Mouse (Mus musculus) thymus, postnatal 36 days (tissue): ENCODE data around the gene Prrc2b.

Experiments used
- DNase-seq, 2 experiments: peaks; one replicate each; pipeline ENCODE4 v3.0.0; 2022; ENCODE audit warnings: mixed read lengths in 2 of 2

Gene Prrc2b

DNA sequence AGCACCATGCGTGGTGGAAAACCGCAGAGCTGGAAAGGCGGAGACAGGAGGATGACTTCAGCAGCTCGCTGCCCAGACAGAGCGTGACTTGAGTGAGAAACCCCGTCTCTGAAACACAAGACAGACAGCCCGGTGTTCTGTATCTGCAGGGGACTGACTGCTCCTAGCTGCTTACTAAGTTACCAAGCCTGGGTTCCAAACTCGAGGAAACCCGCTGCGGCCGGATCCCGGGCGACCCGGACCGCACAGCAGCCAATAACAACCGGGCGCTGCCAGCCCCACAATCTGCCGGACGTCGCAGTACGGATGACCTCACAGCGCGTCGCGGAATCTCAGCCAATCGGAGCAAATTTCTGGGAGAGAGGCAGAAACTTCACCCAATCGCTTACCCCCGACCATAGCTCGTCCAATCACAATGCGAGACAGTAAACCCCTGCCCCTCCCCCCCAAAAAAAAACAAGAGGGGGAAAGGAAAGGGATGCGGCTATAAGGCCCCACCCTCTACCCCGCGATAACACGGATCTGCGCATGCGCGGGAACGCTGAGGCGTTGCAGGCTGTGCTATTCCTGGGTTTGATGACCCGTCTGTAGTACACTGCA is 13.1 kb upstream of the Prrc2b start:
- peak; percentile 93 to 94 for DNase-seq

DNA sequence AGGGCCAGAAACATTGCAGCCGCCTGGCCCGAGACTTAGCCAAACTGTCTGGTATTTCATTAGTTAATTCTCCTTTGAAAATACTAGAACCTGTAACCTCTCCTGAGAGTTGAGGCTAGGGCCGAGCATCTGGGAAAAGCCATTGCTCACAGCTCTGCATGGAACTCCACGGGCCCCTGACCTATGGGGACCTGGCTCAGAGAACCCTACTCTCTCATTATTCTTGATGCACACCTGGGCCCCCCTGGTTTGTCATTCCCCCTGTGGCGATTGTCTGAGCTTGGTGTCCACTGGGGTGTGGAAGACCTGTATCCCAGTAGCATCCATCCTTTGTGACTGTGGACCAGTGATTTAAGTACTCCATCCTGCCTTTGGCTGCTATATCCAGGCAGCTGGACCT is 11.5 kb upstream of the Prrc2b start:
- DNase-seq, result no peak

DNA sequence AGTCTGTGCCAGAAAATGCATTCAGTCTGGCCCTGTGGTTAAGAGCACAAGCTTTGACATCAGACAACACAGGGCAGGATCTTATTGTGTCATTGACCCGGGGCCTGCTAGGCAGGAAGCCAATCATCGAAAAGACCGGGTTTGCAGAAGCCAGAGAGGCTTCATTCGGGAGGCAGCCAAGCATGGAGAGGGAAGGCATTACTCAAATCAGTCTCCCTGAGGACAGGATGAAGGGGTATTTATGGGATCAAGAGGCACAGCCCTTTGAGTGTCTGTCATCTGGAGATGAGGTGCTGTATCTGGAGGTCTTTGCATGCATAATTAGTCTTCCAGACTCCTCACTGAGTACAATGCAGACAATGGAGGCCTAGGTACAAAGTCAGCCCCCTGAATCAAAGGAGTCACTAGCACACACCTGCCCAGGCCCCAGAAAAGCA is 10.4 kb upstream of the Prrc2b start:
- no peak for DNase-seq

DNA sequence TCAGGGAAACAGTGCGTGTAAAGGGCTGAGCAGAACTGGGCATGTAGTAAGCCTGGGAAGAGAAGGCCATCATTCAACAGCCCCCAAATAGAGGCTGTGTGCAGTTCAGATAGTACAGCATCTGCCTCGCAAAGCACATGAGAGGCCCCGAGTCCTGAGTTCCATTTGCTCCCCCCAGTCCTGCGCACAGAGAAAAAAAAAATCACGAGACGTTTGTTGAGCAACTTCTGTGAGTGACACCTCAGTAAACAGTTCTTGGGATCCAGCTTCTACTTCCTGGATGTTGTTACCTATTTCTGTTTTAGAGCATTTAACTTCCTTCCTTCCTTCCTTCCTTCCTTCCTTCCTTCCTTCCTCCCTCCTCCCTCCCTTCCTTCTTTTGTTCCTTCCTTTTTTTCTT is 9.3 kb upstream of the Prrc2b start:
- DNase-seq, result no peak

DNA sequence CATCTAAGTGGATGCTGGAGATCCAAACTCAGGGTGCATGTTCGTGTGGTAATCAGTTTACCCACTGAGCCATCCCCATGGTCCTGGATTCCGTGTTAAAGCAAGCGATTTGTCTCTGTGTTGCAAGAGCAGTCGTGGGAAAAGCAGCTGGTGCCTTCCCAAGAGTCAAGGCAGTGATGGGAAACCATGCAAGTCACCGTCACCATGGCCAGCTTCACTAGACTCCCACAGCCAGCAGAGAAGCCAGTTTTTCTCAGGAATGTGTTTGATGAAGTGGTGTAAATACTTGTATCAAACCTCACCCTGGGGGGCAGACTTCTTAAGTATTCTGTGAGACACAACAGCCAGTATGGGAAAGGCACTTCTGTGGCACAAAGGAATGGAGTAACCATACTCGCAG is 8.5 kb upstream of the Prrc2b start:
- no peak for DNase-seq

DNA sequence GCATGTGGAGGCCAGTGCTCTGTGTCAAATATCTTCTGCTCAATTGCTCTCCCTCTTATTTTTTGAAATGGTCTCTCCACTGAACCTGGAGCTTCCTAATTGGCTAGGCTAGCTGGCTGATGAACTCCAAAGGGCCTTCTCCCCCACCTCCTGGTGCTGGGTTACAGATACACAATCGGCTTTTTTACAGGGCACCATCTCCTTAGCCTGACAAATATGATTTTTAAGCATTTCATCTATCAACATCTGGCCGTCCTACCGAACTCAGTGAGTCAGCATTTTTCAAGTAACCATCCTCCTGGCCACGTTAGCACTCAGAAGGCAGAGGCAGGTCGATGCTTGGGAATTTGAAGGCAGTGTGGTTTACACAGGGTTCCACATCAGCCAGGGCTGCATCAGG is 6.2 kb upstream of the Prrc2b start:
- DNase-seq, result no peak

DNA sequence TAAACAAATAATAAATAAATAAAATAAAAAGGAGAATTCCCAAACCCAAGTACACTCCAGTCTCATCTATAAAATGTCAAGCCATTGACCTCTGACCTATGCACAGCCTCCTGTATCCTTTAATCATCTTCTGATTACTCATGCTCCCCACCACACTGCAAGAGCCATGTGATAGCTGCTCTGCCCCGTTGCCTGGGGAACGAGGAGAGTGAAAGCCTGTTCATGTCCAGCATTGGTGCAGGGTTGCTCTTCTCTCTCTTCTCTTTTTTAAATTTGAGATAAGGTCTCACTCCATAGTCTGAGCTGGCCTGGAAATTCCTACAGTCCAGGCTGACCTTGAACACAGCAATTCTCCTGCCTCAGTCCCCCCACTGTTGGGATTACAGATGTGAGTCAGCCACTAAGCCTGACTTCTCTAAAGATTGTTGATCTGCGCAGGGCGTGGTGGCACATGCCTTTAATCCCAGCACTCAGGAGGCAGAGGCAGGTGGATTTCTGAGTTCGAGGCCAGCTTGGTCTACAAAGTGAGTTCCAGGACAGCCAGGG is 4.2 kb upstream of the Prrc2b start:
- no peak for DNase-seq

DNA sequence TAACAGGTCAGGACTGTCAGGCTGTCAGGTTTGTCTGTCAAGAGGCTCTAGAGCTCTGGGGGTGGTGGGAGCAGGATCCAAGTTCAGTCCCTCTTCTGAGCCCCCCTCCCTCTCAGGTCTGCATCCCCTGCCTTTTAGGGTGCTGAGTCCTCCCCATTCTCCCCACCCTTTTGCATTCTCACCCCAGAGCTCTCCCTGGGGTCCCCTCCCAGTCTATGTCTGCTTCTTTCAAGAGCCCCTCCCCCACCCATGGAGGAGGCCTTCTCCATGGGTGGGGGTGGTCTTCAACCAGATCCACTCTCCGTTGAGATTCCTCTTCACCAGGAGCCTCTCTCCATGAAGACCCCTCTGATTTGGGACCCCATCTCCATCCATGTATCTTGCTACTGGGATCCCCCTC is 747 bp upstream of the Prrc2b start:
- no peak for DNase-seq

DNA sequence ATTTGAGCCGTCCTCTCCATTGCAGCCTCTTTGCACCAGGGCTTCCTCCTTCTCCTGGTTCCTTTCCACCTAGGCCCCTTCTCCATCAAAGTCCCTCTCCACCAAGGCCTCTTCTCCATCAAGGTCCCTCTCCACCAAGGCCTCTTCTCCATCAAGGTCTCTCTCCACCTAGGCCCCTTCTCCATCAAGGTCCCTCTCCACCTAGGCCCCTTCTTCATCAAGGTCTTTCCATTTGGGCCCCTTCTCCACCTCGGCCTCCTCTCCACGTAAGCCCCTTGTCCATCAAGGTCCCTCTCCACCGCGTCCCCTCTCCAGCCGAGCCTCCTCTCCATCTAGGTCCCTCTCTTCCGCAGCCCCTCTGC is 339 bp upstream of the Prrc2b start:
- no peak for DNase-seq

DNA sequence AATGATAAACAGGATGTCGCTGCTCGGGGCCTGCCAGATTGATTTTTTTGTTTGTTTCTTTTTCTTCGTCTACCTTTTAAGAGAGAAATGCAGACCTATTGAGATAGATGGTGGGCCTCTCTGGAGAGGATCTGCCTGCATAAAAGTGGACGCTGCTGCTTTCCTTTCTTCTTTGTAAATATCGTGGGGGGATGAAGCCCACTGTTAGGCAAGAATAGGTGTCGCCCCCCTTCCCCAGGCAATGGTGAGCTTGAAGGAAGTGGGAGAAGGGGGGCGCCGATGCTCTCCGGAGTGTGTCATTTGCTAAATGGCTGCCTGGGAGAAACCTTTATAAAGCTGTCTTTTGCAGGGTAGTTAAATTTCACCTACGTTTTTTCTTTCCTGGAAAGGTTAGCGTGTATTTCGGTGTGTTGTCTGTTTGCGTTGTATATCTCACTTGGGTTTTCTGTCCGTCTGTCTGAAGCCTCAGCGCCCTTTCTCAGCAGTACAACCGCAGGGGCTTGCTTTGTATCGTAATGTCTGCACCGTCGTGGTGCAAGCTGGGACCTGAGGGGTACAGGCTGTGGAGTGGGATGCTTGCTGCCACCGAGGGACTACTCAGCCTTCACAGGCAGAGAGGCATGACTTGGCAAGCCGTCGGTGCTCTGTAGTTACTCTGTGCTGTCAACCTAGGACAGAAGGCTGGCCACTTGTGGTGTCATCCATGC is 931 bp downstream of the Prrc2b start:
- DNase-seq, result peak; percentile 67 to 70

DNA sequence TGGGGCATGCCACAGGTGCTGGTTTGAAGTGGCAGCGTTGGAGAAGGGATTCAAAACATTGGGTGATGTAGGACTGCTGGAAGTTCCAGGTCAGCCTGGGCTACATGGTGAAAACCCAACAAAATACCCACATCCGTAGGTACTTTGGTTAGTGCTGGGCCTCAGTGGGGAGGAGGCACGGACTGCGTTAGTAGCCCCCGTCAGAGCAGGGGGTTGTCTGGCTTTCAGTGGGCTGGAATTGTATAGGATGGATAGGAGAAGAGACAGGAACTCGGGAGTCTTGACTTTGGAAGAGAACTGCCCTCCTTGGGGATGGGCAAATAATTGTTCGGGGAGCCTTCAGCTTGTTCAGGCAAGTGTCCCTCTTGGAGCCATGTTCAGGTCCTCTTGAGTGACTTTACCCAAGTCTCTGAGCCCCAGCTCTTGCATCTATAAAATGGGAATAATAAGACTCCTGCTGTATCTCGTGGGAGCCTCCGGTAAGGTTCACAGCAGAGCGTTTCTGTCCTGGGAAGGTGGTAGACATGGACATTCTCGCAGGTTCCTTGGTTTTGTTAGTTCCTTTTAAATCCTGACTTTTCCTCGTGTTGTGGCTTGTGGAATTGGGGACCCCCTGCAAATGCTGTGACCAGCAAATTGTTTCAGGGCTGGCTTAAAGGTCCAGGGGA is 1.6 kb downstream of the Prrc2b start:
- DNase-seq, result no peak

DNA sequence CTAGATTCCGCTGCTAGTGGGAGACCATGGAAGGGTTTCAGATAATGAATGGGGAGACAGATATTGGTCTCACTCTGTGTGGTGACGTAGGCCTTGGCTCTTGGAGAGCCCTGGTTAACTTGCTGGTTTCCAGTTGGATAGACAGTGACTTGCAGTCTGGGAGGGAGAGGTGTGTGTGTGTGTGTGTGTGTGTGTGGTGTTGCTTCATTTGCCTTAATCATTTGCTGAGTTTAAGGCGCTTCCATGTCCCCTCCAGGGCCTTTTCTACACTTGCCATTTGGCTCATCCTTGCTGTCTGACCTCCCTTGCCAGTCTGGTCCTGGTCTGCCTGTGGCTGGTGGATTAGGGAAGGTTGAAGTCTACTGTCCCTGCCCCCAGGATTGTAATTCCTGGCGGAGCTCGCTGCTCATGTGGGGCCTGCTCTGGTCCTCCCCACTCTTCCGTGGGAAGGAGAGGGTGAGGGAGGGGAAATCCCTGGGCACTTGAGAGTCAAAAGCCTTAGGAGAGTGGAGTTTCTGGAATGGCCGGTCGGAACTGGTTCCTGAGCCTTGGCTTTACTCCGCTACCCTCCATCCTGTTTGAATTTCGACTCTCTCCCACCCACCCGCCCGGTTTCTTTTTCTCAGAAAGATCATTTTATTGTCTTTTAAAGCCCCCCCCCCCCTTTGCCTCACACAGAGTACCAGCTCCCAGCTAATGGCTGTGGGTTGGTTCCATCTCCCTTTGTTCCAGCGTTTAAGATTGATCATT is 2.3 kb downstream of the Prrc2b start:
- DNase-seq, result no peak

DNA sequence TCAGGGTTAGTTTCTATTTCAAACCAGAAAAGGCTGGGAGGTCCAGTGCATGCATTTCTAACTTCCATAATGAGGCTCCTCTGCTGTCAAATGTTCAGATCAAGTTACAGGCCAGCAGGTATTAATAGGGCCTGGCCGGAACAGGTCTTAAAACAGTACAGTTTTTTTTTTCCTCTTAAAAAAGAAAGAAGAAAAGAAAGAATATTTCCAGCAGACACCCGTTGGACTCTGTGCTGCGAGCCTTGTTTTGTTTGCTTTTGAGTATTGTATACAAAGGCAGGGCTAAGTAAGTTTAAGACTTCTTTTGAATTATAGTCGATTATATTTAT is 2.9 kb downstream of the Prrc2b start:
- DNase-seq, result no peak

DNA sequence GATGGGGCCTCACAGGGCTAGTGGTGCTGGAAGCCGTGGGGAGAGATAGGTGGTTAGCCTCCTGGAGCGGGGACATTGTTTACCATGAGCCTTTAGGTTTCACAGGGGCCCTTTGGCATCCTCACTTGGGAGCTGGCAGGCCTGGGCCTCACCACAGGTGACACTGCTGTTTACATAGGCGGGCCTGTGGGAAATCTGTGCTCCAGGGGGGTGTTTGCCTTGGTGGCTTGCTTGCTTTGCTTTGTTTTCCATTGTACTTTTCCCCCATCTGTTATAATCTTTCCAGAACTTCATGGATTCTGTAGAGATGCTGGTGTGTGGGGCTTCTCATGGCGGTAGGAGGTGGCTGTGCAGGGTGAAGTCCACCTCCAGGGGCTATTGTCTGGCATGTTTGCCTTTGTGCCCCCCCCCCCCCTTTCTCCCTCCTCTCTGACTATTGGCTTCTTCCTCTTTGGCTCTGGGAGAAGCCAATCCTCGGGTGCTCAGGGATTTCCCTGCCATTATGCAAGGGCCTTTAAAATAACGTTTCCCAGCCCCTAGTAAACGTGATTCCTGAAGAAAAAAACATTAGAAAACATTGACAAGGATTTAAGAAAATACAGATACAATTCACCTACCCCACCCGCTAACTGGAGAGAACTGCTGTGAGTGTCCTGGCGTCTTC is 3.6 kb downstream of the Prrc2b start:
- DNase-seq, result no peak

DNA sequence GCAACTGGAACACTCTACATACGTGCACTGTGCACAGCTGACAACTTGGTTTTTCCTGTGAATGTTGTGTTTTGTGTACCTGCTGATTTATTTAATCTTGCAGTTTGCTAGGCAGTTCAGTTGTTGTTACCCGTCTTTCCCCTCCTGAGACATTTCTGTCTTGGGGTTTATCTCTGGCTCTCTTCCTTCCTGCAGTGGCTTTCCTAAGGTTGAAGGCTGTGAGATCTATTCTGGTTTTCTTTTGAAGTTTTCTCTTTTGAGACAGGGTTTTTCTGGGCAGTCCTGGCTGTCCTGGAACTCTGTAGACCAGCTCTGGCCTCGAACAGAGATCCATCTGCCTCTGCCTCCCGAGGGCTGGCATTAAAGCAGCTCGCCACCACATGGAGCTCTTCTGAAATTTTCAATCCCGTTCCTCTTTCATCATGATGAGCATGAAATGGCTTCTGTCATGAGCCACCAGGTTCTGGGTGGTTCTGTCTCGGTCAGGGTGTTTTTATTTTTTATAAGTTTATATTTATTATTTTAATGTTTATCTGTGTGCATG is 4.2 kb downstream of the Prrc2b start:
- no peak for DNase-seq

DNA sequence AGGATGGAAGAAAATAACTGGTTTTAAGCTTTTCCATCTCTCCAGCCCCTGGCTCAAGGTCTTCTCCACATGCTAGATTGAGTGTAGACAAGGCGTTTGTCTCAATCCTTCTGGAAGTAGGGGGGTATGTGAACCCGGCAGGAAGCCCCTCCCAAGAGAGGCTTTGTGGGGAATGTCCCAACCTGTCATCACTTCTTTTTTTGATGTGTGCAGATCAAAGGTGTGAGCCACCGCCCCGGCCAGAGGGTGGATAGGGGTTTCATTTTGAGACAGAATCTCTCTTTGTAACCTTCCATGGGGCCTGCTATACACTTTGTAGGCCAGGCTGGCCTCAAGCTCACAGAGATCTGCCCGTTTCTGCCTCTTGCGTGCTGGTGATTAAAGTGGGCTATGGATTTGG is 4.7 kb downstream of the Prrc2b start:
- DNase-seq, result no peak

DNA sequence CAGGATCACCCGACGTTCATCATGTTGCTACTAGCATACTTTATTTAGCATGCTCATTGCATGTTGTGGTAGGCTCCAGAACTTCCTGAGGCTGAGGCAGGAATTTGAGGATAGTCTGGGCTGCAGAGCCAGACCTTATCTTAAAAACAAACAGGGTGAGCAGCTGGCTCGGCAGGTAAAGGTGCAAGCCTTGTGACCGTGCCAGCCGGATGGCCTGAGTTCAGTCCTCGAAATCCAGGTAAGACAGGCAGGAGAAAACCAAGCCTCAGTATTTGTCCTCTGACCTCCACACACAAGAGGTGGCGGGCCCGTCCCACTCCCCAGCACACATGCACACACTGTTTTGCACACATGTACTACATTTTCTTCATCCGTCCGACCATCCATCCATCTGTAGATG is 5.8 kb downstream of the Prrc2b start:
- no peak for DNase-seq

DNA sequence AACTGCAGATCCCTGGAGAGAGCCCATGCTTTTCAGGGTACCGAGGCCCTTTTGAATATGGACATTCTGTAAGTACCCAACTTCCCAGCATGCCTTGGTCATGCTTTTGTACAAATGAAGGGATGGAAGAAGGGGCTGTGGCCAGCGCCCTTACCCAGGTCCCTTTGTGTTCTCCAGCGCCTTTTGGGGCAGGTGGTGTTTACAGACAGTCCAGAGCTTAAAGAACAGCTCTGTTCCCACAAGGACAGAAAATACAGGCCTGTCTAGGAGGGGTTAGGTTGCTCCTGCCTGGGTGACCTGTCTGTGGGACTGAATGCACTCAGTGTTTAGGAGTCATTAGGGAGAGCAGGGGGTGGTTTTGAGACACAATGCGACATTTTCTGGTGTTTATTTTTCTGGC is 6.4 kb downstream of the Prrc2b start:
- no peak for DNase-seq

DNA sequence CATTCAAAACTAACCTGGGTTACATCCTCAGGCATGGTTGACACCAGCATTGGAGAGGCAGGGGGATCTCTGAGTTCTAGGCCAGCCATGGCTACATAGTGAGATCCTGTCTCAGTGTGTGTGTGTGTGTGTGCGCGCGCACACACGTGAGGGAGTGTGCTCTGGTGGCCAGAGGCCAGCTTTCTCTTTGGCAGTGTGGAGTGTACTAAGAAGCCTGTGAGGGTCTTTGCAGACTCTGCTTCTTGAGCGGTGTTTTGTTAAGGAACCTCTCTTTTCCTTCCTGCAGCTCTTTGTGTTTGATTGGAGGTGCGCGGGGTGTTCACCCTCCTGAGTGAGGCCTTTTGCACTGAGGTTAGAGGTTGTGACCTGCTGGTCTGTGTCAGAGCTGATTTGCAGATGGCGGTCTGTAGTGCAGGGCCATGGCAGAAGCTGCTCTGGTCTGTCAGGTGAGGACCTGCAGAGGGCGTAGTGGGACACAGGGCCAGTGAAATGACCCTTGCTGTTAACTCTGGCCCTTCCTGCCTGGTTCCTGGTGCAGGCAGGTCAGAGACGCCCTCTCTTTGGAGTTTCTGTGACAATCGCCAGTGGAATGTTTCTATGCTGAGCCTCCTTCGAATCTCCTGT is 7.8 kb downstream of the Prrc2b start:
- DNase-seq, result no peak

DNA sequence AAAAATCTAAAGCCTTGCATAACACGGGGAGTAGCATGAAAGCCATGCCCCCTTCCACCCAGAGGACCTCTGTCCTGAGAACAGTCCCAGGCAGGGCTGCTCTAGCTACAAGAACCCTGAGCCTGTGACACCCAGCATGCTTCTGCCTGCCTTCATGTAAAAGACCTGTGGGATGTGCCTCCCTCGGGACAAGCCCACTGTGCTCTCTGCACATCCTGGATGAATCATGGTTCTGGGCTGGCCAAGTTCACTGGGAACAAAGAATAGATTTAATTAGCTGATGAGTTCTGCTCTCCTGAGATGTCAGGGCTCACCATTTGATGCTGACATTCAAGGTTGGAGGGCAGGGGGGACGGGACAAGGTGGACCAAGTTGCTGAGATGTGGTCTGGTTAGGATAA is 9.6 kb downstream of the Prrc2b start:
- no peak for DNase-seq

DNA sequence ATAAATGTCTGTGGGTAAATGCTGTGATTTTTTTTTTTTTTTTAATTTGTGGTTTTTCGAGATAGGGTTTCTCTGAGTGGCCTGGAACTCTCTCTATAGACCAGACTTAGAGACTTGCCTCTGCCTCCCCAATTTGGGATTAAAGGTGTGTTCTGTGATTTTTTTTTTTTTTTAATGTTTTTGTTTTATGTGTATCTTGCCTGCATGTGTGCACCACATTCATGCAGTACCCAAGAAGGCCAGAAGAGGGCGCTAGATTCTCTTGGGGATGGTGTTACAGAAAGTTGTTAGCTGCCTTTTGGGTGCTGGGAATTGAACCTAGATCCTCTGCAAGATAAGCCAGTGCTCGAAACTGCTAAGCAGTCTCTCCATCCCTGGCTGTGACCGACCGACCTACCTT is 10.1 kb downstream of the Prrc2b start:
- no peak for DNase-seq

DNA sequence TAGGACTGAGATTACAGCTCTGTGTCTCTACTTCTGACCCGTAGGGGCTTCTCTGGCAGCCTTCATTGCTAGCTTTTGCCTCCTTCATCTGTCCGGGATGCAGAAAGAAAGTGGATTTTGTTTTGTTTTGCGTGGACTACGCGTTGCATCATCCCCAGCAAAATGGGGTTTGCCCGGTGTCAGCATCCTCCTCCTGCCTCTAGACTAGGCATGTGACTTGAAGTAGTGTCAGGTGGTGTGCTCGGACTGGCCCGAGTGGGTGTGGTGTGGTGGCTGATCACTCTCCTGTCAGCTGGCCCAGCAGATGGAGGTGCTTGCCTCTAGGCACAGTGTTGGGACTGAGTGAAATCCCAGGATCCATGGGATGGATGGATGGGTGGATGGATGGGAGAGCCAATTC is 11.2 kb downstream of the Prrc2b start:
- no peak for DNase-seq
